Mouse (Mus musculus) T-helper 17 cell (primary cell): ENCODE data around the gene Tmem53.
"Not testable (repeated sequence)": the region's sequence is repeated elsewhere in the genome, so short reads cannot be mapped to it uniquely, and the experiment has no call there.

Source experiments
- in situ Hi-C, 2 experiments: fragments of 300-600 bp; cut with MboI, MseI; formaldehyde crosslinking; loops; 1 replicate in 1 of 2; 2 replicates in 1 of 2; pipeline ENCODE4 v1.15.1; 2025; ENCODE audit warnings: high pct_unique_total_duplicates in 2 of 2

The Tmem53 gene

DNA sequence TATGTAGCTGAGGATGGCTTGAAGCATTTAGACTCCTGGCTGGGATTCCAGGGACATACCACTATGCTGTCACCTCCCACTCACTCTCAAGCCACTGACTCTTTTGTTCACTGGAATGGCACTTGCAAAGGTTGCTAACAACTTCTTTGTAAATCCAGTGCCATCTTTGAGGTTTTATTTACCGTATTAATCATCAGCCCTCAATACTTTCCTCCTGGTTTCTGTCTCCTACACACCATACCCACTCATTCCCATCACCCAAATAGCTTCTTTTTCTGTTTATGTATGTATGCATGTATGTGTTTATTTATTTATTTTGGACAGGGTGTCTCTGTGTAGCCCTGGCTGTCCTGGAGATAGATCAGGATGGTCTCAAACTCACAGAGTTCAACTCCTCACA, 769 bp upstream of the Tmem53 start:
- in situ Hi-C loops, result no loop called here

DNA sequence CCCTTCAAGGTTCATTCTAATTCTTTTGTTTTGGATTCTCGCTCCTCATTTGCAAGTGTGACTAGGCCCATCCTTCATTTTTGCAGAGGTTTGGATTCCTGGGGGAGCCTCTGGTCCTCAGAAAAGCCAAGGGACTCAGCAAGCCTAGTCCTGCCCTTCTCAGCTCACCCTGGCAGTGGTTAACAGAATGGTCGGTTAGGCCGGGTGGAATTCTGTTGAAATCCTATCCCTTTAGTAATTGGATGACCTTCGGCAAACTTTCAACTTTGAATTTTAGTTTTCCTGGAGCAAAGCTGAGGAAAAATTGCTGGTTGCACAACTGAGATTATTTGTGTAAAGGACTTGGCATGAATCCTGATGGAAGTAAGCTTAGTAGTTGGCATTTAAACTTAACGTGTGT, 600 bp downstream of the Tmem53 start:
- in situ Hi-C loops, result no loop called here

DNA sequence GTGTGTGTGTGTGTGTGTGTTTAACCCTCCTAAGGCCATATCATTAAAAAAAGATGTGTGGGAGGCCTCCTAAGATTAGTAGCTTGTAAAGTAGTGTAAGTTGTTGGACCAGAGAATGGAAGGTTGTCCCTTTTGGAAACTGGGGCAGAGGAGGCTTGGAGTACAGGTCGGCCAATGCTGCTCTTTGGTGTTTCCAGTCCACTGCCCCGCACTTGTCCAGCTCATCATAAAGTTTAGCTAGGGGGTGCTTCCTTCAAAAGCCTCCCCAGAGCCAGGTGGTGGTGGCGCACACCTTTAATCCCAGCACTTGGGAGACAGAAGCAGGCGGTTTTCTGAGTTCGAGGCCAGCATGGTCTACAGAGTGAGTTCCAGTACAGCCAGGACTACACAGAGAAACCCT, 1.0 kb downstream of the Tmem53 start:
- in situ Hi-C loops, result no loop called here

DNA sequence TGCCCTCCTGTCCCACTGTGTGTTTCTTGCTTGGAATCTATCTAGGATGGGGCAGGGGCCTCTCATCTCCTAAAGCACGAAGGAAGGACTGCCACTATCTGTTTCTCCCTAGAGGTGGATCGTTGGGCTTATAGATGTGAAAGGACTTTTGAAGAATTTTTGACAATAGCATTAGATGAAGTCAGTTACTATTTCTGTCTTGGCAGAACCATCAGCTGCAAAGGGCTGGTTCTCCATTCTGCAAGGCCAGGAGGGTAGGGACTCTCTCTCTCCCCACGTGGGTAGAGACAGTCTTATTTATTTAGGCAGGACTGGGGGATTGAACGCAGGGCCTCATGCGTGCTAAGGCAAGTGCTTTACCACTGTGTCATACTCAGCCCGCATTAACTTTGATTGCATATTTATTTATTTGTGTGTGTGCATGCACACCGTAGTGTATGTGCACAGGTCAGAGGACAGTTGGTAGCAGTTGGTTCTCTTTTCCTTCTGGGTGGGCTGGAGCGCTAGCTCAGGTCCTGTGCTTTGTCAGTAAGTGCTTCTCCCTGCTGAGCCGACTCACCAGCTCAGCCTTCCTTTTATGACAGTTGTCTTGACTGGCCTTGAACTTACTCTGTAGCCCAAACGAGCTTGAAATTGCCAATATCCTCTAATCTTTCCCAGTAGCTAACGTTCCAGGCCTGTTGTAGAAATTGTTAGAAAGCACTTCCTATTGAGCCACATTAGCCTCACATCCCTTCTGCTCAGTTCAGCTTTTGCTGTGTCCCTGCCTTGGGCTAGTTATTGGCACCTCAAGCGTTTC, 1.7 kb downstream of the Tmem53 start:
- in situ Hi-C loops, result no loop called here

DNA sequence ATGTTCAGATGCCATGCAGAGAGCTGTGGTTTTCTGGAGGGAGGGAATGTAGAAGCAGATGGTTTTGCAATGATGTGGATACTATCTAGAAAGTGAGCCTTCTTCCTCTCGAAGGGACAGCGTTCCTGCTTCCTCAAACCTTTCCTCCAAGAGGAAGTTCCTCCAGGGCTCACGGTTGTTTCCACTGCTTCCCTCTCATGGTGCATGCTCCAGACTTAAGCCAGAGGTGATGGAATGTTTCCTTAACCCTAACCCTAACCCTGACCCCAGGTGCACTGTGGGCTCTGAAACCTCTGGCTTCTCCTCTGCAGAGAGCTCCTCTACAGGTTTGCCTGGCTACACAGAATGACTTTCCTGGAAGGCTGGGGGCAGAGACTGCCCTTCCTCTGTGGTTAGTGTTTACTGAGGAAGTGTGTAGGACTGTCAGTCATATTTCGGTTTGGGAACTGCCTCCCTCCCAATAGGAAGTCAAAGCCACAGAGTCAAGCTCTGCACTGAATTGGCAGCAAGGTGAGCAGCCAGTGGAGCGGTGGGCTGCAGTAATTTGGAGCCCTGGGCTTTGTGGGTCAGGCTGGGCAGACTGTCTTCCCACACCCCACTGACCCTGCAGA, 2.4 kb downstream of the Tmem53 start:
- in situ Hi-C loops, result no loop called here

DNA sequence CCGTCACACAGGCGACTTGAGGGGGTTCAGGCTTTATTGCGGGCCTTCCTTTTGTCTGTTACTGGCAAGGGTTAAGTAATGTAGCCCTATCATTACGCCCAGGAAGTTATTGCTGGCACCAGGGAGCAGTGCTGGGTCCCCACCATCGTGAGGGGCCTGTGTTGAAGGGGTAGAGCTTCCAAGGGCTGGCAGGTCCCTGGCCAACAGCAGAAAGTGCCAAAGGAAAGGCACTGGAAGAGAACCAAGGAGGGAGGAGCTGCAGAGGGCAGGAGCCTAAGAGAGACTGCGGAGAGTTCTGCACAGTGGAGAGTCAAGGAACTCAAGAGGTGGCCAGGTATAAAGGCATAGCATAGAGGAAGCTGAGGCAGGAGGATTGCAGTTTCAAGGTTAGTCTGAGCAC, 2.9 kb downstream of the Tmem53 start:
- in situ Hi-C loops, result no loop called here

DNA sequence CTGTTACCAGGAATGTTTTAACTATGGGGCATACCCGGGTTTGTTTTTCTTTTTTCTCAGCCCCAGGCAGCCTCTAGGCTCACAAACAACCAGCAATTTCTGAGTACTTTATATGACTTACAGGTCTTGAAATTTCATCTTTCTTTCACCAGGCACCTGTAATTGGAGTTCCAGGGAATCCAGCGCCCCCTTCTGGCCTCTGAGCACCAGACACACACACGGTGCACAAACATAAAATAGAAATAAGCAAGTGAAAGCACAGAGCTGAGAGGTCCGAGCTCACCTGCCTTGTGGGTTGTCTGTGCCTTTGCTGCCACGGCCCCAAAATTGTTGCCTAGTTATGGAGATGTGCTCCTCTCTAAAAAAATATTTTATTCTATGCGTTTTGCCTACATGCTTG, 8.2 kb downstream of the Tmem53 start:
- in situ Hi-C loops, result not testable (repeated sequence)

DNA sequence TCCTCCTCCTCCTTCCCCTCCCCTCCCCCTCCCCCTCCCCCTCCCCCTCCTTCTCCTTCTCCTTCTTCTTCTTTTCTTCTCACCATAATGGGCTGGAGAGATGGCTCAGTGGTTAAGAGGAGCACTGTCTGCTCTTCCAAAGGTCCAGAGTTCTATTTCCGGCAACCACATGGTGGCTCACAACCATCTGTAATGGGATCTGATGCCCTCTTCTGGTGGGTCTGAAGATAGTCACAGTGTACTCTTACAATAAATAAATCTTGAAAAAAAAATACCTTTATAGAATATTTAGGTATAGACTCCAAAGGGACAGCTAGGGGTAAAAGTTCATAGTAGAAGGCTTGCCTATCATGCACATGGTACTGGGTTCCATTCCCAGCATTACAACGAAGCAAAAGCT, 9.5 kb downstream of the Tmem53 start:
- in situ Hi-C loops, result no loop called here

DNA sequence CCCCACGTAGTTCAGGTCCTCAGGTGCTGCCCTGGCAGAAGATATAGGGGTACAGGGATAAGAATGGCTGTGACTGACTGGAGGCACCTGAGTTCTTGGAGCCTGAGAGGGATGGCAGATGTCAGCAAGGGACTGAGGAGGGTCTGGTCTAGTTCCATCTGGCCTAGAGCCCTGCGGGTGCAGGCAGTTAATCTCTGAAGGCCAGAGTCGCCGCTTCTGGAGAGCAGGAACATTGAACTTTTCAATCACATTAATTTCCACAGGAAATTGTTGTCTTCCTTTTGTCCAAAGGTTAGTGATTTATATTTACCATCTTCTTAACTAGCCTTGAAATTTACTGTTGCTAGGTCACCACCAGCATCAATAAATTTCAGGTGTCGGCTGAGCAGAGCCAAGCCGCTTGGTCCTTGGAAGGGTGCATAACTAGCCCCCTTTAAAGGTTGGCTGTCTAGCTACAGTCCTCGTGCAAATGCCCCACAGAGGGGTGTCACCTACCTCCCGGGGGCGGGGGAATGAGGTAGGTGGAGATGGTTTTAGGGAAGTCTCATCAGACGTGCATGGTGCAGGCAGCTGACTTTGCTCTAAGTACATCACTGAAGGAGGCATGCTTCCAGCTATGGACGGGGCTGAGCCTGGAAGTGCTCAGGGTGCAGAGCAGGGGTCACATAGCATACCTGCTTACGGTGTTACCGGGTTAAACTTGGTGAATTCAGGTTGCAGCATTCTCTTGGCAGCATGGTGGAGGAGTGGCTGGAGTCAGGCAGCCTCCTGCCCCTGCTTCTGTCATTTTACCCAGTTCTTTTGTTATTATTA, 10.6 kb downstream of the Tmem53 start:
- in situ Hi-C loops, result no loop called here

DNA sequence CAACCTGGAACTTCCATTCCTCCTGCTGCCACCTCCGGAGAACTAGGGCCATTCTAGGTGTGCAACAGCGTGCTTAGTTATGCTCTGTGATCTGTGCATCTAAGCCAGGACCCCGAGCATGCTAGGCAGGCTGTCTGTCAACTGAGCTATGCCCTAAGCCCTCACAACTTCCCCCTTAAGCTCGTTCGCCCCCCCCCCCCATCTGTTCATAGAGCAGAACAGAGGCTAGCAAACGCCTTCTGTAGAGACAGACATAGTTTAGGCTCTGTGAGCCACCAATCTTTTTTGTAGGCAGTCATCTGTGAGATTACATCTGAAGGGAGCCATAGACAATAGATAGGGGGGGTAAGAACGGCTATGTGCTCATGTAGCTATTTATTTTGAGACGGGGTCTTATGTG, 11.2 kb downstream of the Tmem53 start:
- in situ Hi-C loops, result no loop called here

DNA sequence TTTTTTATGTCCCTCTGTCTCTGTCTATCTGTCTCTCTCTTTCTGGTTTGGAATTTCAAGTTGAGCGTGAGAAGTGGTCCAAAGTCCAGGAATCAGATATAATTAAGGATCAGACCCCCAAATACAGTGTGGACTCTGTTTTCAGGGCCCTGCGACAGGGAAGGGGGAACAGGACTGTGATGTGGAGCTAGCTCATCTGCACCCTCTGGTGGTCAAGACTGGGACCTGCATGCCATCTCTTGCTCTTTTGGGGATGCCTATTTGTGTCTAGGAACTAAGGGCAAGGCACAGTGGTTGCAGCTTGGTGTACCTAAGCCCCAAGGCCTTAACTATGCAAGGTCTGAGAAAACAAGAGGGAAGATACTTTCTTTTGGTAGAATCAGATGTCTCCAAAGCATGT, 15.5 kb downstream of the Tmem53 start:
- in situ Hi-C loops, result no loop called here

DNA sequence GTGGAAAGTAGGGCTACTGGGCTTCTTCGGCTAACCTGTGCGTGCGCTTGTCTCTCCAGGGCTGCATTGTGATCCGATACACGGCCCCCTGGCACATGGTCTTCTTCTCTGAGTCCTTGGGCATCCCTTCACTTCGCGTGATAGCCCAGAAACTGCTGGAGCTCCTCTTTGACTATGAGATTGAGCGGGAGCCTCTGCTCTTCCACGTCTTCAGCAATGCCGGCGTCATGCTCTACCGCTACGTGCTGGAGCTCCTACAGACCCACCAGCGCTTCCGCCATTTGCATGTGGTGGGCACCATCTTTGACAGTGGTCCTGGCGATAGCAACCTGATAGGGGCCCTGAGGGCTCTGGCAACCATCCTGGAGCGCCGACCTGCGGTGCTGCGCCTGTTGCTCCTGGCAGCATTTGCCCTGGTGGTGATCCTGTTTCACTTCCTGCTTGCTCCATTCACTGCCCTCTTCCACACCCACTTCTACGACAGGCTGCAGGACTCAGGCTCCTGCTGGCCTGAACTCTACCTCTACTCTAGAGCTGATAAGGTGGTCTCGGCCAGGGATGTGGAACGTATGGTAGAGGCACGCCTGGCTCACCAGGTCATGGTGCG, 16.2 kb downstream of the Tmem53 start:
- in situ Hi-C loops, result no loop called here

DNA sequence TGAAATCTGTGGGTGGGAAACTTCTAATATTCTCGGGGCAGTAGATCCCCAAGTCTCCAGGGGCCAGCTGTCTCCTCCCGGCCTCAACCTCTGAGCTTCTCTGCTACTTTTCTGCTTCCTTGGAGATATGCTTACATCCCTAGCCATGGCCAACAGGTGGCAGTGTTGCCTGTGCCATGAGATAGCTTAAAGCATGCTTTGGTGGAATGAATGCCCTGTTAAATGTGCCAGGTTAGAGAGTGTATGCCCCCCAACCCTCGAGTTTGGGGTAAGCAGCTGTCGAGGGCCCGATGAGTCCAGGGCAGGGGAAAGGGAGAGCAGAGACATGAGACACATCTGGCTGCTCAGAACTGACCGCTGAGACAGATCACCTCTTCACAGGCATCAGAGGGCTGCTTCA, 18.5 kb downstream of the Tmem53 start:
- in situ Hi-C loops, result loop anchor here in 1 of 2 experiments (5.0 kb wide), 1 partner anchor 72 kb away; no protein-coding TSS in a partner anchor

DNA sequence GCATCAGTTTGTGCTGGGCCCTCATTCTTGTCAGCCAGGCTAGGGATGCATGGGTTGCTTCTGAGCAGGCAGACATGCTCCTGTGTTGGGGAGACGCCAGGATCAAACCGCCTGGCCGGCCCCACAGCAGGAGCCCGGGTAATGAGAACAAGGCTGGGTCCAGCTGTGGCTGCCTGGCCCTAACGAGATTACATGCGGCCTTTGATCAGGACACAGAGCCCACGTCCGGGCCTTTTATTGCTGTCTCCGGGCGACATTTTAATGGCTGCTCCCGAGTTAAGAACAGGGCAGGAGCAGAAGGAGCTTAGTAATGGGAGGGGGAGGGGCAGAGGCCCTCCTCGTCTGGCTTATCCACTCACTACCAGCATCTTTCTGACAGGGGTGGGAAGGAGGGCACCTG, 20.7 kb downstream of the Tmem53 start:
- in situ Hi-C loops, result loop anchor here in 1 of 2 experiments (5.0 kb wide), 1 partner anchor 70 kb away; no protein-coding TSS in a partner anchor

DNA sequence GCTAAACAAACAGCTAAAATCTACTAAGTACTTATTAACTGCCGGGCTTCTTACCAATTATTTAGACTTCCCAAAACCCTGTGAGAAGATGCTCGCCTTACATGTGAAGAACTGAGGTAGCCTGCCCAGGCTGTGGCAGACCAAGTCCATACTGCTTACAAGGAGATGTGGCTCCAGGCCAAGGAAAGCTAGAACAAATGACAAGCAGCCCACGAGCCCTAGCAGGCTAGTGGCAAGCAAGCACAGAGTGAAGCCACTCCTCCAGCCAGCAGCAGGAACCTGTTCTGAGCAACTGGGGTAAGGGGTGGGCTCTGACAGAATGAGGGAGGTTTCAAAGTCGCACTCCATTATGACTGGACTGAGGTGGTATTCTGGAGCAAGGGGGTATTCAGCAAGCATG, 23.0 kb downstream of the Tmem53 start:
- in situ Hi-C loops, result loop anchor here in 1 of 2 experiments (5.0 kb wide), 1 partner anchor 68 kb away; no protein-coding TSS in a partner anchor

DNA sequence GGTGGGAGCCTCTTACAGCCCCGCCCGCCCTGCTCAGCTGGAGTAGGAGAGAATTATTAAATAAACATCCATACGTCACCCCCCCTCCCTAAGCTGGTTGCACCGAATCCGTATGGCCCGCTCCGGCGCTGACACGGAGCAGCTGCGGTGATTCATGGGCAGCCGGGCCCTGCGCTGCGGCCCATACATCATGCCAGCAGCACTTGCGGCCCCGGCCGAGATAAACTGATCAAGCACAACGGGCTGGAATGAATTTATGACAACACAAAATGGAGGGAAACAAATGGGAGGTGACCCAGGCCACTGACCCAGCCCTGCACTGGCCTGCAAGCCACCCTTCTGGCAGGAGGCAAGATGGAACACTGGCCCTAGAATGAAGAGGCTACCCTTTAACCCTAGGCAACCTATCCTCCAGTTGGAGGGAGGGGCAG, 24.5 kb downstream of the Tmem53 start:
- in situ Hi-C loops, result no loop called here

DNA sequence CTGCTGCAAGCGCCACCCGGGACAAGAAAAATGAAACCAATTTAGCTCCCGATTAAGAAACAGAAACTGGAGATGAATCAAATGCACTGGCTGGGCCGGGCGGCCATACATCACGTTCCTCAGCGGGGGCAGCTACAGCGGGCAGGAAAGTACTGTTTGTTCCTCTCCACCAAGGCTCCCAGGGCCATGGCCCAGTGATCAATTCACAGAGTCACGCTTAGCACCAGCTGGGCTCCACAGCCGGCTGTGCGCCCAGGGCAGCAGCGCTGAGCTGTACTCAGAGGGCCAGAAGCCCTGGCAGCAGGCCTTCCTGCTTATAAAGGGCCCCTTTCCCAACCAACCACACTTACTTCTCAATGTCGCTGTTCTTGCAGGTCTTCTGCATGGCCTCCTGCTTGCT, 25.3 kb downstream of the Tmem53 start:
- in situ Hi-C loops, result no loop called here

DNA sequence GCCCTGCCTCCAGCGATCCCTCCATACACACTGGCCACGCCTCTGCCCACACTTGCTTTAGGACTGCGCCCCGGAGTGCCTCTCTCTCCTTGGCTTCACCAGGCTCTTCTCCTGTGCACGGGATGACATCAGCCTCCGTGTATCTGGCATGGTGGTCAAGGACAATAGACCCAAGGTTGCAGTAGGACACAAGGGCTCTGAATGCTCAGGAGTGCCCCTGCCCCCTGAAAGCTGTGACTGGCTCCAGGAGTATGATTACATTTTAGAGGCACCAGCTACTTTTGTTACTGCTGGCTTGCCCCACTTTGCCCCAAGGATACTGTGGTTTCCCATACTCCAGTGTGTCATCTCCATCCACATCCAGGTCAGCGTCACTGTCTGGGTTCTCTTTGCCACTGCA, 25.9 kb downstream of the Tmem53 start:
- in situ Hi-C loops, result no loop called here

DNA sequence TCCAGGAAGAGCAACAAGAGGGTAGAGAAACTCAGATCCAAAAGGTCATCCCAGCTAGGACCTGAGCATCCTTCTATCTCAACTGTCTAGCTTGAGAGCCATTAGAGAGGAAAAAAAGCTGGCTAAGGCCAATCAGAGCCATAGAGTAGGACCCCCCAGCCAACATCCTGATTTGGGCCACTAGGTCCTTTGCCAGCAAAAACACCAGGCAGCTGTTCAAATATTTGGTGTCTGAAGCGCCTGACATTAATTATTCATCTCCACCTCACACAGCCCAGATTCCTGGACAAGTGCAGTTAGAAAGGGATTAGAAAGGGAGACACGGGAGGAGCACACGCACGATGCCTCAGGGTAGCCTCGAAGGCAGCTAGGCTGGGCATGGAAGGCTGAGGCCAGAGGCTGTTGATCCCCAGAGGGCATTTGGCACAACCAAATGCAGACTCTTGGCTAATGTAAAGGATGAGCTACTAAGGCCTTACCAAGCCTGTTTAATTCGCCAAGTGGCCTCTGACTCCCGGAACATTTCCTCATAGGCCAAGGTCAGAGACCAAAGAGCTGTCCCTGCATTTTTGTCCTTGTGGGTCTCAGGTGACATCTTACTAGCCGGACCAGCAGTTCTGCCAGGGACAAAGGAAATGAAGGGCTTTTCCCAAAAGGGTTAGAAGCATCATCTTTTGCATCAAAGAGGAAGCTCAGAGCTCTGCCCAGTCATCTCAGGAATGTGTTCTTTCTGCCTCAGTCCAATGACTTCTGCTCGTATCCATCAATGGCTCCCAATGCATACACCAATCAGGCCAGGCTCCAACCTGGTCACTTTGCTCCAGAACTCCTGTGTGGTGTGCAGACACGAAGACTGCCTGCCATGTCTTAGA, 26.9 kb downstream of the Tmem53 start:
- in situ Hi-C loops, result no loop called here

DNA sequence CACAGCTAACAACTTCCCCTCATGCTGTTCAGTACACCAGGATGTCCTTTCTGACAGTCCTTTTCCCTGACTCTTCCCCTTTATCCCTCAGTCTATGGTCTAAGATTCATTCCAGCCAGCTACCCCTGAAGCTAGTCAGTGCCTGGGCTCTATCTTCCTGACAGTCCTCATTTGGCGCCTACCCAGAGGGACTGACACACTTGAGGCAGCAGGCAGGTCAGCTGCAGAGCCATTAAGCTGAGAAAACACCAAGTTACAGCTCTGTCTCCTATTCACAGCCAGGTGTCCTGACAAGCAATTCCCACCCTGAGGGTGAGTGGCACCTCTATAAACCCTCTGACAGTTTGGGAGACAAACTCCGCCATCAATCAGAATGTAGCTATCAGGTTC, 27.5 kb downstream of the Tmem53 start:
- in situ Hi-C loops, result no loop called here

DNA sequence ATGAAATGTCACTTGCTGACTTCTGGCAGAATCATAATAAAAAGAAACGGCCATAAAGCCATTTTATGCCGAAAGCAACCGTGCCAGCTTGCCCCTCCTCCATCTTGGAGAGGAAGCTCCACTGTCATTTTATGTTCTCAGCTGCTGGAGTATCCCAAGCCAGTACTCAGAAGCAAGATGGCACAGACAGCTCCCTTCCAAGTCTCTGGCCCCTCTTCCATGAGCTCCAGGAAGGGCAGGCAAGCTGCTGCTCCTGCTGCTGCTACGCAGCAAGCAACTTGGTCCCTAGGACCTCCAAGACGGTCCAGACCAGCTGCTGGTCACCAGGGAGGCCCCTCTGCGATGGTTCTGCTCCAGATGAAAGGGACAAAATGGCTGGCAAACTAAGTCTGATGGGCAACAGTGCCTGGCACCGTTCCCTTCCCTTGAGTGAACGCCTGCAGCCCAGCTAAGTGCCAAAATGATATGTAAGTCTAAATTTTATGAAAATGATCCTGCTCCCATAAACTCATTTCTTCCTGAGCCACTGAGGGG, 28.7 kb downstream of the Tmem53 start:
- in situ Hi-C loops, result no loop called here
